Mouse (Mus musculus) ES-E14 (cell line): ENCODE results near the gene Ranbp10.

ENCODE experiments used
- CHD2 ChIP-seq: IDR thresholded peaks from 2 replicates; pipeline ENCODE4 v1.6.1; 2014; ENCODE audit warnings: mild to moderate bottlenecking, low read depth, low read length, inconsistent platforms
- HCFC1 ChIP-seq: IDR thresholded peaks from 2 replicates; pipeline ENCODE4 v1.6.1; 2012; ENCODE audit warnings: low read length, inconsistent platforms, borderline replicate concordance; ENCODE audit not compliant: insufficient read depth
- MAFK ChIP-seq: IDR thresholded peaks from 2 replicates; pipeline ENCODE4 v1.6.1; 2014; ENCODE audit warnings: mild to moderate bottlenecking, low read depth, low read length, inconsistent platforms; ENCODE audit not compliant: insufficient read depth
- ZC3H11A ChIP-seq: IDR thresholded peaks from 2 replicates; pipeline ENCODE4 v1.6.1; 2012; ENCODE audit warnings: low read depth, mild to moderate bottlenecking, inconsistent platforms, low read length, borderline replicate concordance
- ZNF384 ChIP-seq: IDR thresholded peaks from 2 replicates; pipeline ENCODE4 v1.6.1; 2012; ENCODE audit warnings: low read depth, low read length, inconsistent platforms

DNA sequence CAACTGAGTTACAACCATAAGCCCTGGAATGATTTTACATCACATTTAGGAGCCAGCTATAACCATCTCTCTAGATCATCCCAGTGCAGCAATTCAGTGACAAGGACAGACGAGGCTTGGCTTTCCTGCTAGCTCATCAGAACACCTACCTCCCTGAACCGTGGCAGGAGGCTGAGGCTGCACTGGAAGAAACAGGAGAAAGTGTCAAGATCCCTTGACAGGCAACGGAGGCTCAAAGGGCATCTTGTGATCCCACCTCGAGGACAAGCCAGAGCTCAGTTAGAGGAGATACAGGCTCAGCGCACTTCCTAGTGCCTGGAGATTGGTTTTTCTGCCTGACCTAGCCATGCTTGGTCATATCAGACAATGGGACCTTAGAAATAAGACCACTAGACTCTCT lies 14.6 kb downstream of the Ranbp10 start:
- no peak for TF ChIP-seq CHD2
- TF ChIP-seq HCFC1 = no peak
- no peak for TF ChIP-seq MAFK
- no peak for TF ChIP-seq ZNF384
- TF ChIP-seq ZC3H11A = no peak
